In the genomic region with DNA sequence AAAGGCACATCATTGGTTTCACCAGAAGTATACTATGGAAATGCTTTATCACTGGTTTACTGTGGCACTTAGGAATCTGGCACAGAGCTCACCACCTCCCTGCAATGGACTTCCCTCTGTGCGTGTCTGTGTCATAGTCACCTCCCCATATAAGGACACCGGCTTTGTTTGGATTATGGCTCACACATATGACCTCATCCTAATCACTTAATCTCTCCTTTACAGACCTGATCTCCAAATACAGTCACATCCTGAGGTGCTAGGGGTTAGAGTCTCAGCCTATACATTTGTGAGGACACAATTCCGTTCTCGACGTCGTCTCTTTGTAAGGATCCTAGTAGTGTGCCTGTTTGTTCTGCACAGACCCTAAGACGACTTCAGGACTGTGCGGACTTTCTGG, we compare ENCODE assay signal across 21 mouse cellular contexts. TPM values are rescaled to one million over a fixed set of nuclear protein-coding genes. Genes with fewer than 3 reads are reported as not detected.
DNase-seq lines count a peak whose midpoint lies in the region; ATAC-seq and TF ChIP-seq lines count a peak whose summit lies in the region.
"Had no signal": no experiment of that assay in that cellular context is flagged by ENCODE, and none has a peak within 500 bp of the region (broad histone marks: within the 10 kb centered on the region; RNA-seq: fewer than 3 reads in every experiment).

No protein-coding gene starts in this region.

- WGBS in stomach, postnatal 0 days = 52% methylated on average over 8 of the region's 8 CpGs

- no peak for TF ChIP-seq CTCF in layer of hippocampus, adult 2 months (conservative IDR thresholded peaks at IDR 0.05)
- no peak for TF ChIP-seq CTCF in stomach, postnatal 0 days (IDR thresholded peaks at IDR 0.05; ENCODE audit: low read depth)

- peak; percentile 1 for DNase-seq in gastrocnemius, postnatal 10 days
- no peak for DNase-seq in gastrocnemius, postnatal 14 days
- peak; percentile 0 to 8 for DNase-seq in layer of hippocampus, adult 2 months (ENCODE audit: low spot score in 2 of 2)
- DNase-seq in layer of hippocampus, adult 9-10 months (ENCODE audit: low spot score) = no peak
- DNase-seq in testis, postnatal 14 days (ENCODE audit: low spot score) = peak; percentile 2
- DNase-seq in testis, postnatal 10 days (ENCODE audit: low spot score) = no peak
- DNase-seq in stomach, postnatal 0 days (ENCODE audit: low spot score) = no peak
- DNase-seq in gastrocnemius, adult 8-10 months (ENCODE audit: low spot score in 2 of 2) = no peak
- DNase-seq: cerebellum, adult 11-12 months; kidney, adult 18-20 months; thymus, postnatal 25 days had no signal

- H3K9me3 ChIP-seq in stomach, postnatal 0 days (ENCODE audit: control insufficient read depth, low read length) = no peaks in the 10 kb centered on the region
- H3K9me3 ChIP-seq: limb, embryonic 12.5 days; midbrain, embryonic 13.5 days; neural tube, embryonic 12.5 days had no signal

- H3K36me3 ChIP-seq in stomach, postnatal 0 days (ENCODE audit: control insufficient read depth, insufficient read depth, low read length) = no peaks in the 10 kb centered on the region
- H3K36me3 ChIP-seq: limb, embryonic 12.5 days; midbrain, embryonic 13.5 days; neural tube, embryonic 12.5 days had no signal

- no peak overlapping the region for H3K4me2 ChIP-seq in stomach, postnatal 0 days (replicated peaks; ENCODE audit: low read depth)
- H3K4me2 ChIP-seq: hindbrain, embryonic 14.5 days; limb, embryonic 12.5 days; midbrain, embryonic 13.5 days; neural tube, embryonic 12.5 days had no signal

- H3K4me3 ChIP-seq in layer of hippocampus, adult 2 months = no peak overlapping the region
- H3K4me3 ChIP-seq in stomach, postnatal 0 days (ENCODE audit: low read depth, low read length) = no peak overlapping the region
- H3K4me3 ChIP-seq: limb, embryonic 12.5 days; midbrain, embryonic 13.5 days; neural tube, embryonic 12.5 days had no signal

- H3K4me1 ChIP-seq in stomach, postnatal 0 days (replicated peaks; ENCODE audit: control insufficient read depth, insufficient read depth) = no peaks in the 10 kb centered on the region
- H3K4me1 ChIP-seq: limb, embryonic 12.5 days; midbrain, embryonic 13.5 days; neural tube, embryonic 12.5 days had no signal

- peak; percentile 78 for ATAC-seq in stomach, postnatal 0 days (ENCODE audit: low FRiP score, low TSS enrichment)
- ATAC-seq: activated CD4-positive, CD25-positive, alpha-beta regulatory T cell, adult 4 months; midbrain, embryonic 13.5 days had no signal

- no peaks in the 10 kb centered on the region for H3K27me3 ChIP-seq in stomach, postnatal 0 days (ENCODE audit: control insufficient read depth, insufficient read depth, low read length)
- H3K27me3 ChIP-seq: neural tube, embryonic 12.5 days had no signal

- no peak overlapping the region for H3K9ac ChIP-seq in stomach, postnatal 0 days (ENCODE audit: low read length)
- H3K9ac ChIP-seq: hindbrain, embryonic 14.5 days; limb, embryonic 12.5 days; midbrain, embryonic 13.5 days; neural tube, embryonic 12.5 days had no signal

- intact Hi-C loops in gastrocnemius, postnatal 14 days (cut with DNase I; ENCODE audit: low total_unique reads) = no loop called here

- no peak for TF ChIP-seq EP300 in stomach, postnatal 0 days (optimal IDR thresholded peaks at IDR 0.05)

- H3K27ac ChIP-seq in layer of hippocampus, adult 2 months = no peak overlapping the region
- H3K27ac ChIP-seq in stomach, postnatal 0 days (replicated peaks) = no peak overlapping the region
- H3K27ac ChIP-seq: hindbrain, embryonic 14.5 days; limb, embryonic 12.5 days; midbrain, embryonic 13.5 days; neural tube, embryonic 12.5 days had no signal

RNA-seq across cellular contexts. Expression of a gene that starts 5.4 kb away (rescaled TPM):
- total RNA-seq in gastrocnemius, postnatal 10 days (2021) = 10 to 100 TPM; 32.9 to 48.1 TPM
- total RNA-seq in gastrocnemius, postnatal 14 days (2021) = 10 to 100 TPM in 1 of 2 experiments, 1 to 10 TPM in 1; 9.6 to 24.2 TPM
- not detected for total RNA-seq in layer of hippocampus, adult 2 months (2021)
- polyA plus RNA-seq in stomach, postnatal 0 days (2015; fragmentation: Nextera tagmentation; extraction: Ambion mirVana) = 16.3 and 22.8 TPM in 2 replicates
- under 1 TPM in 2 of 4 experiments, not detected in 2; 0.10 to 0.40 TPM for total RNA-seq in gastrocnemius, adult 8-10 months (2022)
- total RNA-seq: granulocyte monocyte progenitor cell, adult 5-6 weeks had no signal

RNA-seq across cellular contexts. Expression of a gene that starts 35.5 kb away (rescaled TPM):
- total RNA-seq in gastrocnemius, postnatal 10 days (2021) = not detected
- total RNA-seq in gastrocnemius, postnatal 14 days (2021) = not detected
- not detected for total RNA-seq in layer of hippocampus, adult 2 months (2021)
- 0.17 TPM in 2 replicates for polyA plus RNA-seq in stomach, postnatal 0 days (2015; fragmentation: Nextera tagmentation; extraction: Ambion mirVana)
- not detected for total RNA-seq in gastrocnemius, adult 8-10 months (2022)
- total RNA-seq: ES-E14; granulocyte monocyte progenitor cell, adult 5-6 weeks; layer of hippocampus, postnatal 25 days had no signal
- polyA plus RNA-seq: activated CD4-positive, CD25-positive, alpha-beta regulatory T cell, adult 4 months; cortical plate, adult 2 months; hindbrain, embryonic 14.5 days; limb, embryonic 12.5 days; liver, embryonic 16.5 days; midbrain, embryonic 13.5 days; neural tube, embryonic 12.5 days had no signal

RNA-seq across cellular contexts. Expression of a gene that starts 35.5 kb away (rescaled TPM):
- 10 to 100 TPM; 80.3 to 88.6 TPM for total RNA-seq in gastrocnemius, postnatal 10 days (2021)
- total RNA-seq in gastrocnemius, postnatal 14 days (2021) = 10 to 100 TPM; 75.2 to 93.8 TPM
- total RNA-seq in layer of hippocampus, adult 2 months (2021) = 100 to 1,000 TPM; 984 to 990 TPM
- 87.5 and 102 TPM in 2 replicates for polyA plus RNA-seq in stomach, postnatal 0 days (2015; fragmentation: Nextera tagmentation; extraction: Ambion mirVana)
- 100 to 1,000 TPM in 2 of 4 experiments, 10 to 100 TPM in 2; 99.4 to 117 (median 102) TPM for total RNA-seq in gastrocnemius, adult 8-10 months (2022)

Comparison
In these comparisons a context has a peak if more than half of its experiments do, and no peak if none do; other contexts are left out.
1. DNase-seq: peak in gastrocnemius, postnatal 10 days (single experiment), layer of hippocampus, adult 2 months (2 of 2) and testis, postnatal 14 days (single experiment); none in gastrocnemius, postnatal 14 days (single experiment), layer of hippocampus, adult 9-10 months (single experiment), testis, postnatal 10 days (single experiment), stomach, postnatal 0 days (single experiment) and gastrocnemius, adult 8-10 months (0 of 2).
2. RNA of a gene that starts 5.4 kb away (total RNA-seq): 32.9 to 48.1 TPM in gastrocnemius, postnatal 10 days and 9.6 to 24.2 TPM in gastrocnemius, postnatal 14 days; 0.10 to 0.40 TPM in gastrocnemius, adult 8-10 months and not detected in layer of hippocampus, adult 2 months; every median in the first group is over 4 times any median in the second.
3. RNA of a gene that starts 35.5 kb away (total RNA-seq): 984 to 990 TPM in layer of hippocampus, adult 2 months; 99.4 to 117 TPM in gastrocnemius, adult 8-10 months, 75.2 to 93.8 TPM in gastrocnemius, postnatal 14 days and 80.3 to 88.6 TPM in gastrocnemius, postnatal 10 days; every median in the first group is over 4 times any median in the second.